Mouse (Mus musculus) cortical plate, adult 2 months (tissue): ENCODE measurements around the gene Copg2.

ENCODE experiments used
- CTCF ChIP-seq: fragments of 200-500 bp; IDR thresholded peaks from 2 replicates; pipeline ENCODE4 v1.5.1; 2011; ENCODE audit warnings: mild to moderate bottlenecking, control low read depth, low read length; ENCODE audit not compliant: insufficient read depth; ENCODE audit errors: extremely low read depth
- POLR2A ChIP-seq: fragments of 200-500 bp; IDR thresholded peaks from 2 replicates; pipeline ENCODE4 v1.6.1; 2011; ENCODE audit warnings: mild to moderate bottlenecking, low read length, control low read depth; ENCODE audit not compliant: insufficient read depth; ENCODE audit errors: extremely low read depth

DNA sequence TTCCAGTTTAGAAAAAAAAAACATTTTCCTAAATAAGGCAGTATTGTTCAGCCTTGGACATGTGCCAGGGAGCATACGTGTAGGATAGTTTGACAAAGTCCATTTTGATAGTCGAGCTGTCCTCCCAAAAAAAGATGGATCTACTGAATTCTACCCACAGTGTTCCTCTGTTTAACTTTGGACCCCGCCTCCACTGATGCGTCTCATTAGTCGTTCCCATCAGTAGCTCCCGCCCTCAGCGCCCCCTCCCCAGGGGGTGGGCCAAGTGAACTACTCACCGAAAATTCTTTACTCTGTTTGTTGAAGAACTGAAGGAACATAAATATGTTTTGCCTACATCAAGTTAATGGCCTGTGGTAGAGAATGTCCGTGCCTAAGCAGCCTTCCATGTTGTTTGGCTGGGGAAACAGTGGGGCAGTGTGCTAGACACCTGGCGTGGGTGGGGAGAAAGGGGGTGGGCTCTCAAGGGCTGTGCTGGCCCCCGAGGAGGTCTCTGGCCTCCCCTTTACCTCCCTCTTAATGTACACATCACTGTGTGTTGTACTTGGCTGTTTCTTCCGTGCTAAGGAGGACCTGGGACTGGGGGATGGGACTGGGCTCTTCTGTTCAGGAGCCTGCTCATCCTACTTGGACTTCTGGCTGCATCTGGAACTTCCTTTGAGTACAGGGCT, 166.2 kb downstream of the Copg2 start:
- TF ChIP-seq CTCF: no peak
- no peak for TF ChIP-seq POLR2A
